Mouse (Mus musculus) lung, embryonic 16.5 days (tissue): ENCODE results near the gene Zfp467. TPM values are rescaled to one million over a fixed set of nuclear protein-coding genes. Genes with fewer than 3 reads are reported as not detected.

ENCODE experiments used
- ATAC-seq: fragments of 200-750 bp; cut with Nextera tagmentation; 2 replicates; pipeline ENCODE4 v1.8.0; 2017; ENCODE audit warnings: low read depth, mild to moderate bottlenecking, moderate library complexity
- H3K27ac ChIP-seq: fragments of 300-500 bp; sonication (generic); 2 replicates; pipeline ENCODE4 v1.5.1; 2014; ENCODE audit warnings: mild to moderate bottlenecking, control low read depth, low read length
- H3K27me3 ChIP-seq: fragments of 300-500 bp; sonication (generic); 2 replicates; pipeline ENCODE4 v1.6.1; 2014; ENCODE audit warnings: low read depth, low read length, mixed read lengths; ENCODE audit not compliant: control insufficient read depth, insufficient read depth
- H3K36me3 ChIP-seq: fragments of 300-500 bp; sonication (generic); 2 replicates; pipeline ENCODE4 v1.6.1; 2014; ENCODE audit warnings: low read length; ENCODE audit not compliant: control insufficient read depth, insufficient read depth
- H3K4me1 ChIP-seq: fragments of 300-500 bp; sonication (generic); replicated peaks from 2 replicates; pipeline ENCODE4 v1.6.1; 2014; ENCODE audit warnings: low read length, mixed read lengths; ENCODE audit not compliant: control insufficient read depth, insufficient read depth
- H3K4me2 ChIP-seq: fragments of 300-500 bp; sonication (generic); 2 replicates; pipeline ENCODE4 v1.6.1; 2014; ENCODE audit warnings: low read depth, low read length, control low read depth
- H3K4me3 ChIP-seq: fragments of 300-500 bp; sonication (generic); 2 replicates; pipeline ENCODE4 v1.5.1; 2014; ENCODE audit warnings: mild to moderate bottlenecking, low read length, control low read depth
- H3K9ac ChIP-seq: fragments of 300-500 bp; sonication (generic); 2 replicates; pipeline ENCODE4 v1.6.1; 2014; ENCODE audit warnings: low read length, control low read depth
- H3K9me3 ChIP-seq: fragments of 300-500 bp; sonication (generic); 2 replicates; pipeline ENCODE4 v1.6.1; 2016; ENCODE audit warnings: low read length; ENCODE audit not compliant: control insufficient read depth
- WGBS: fragments of 180-500 bp; shearing (Covaris S2); extraction: QIAGEN DNeasy Blood & Tissue Kit; methylation state at CpG from one replicate; pipeline ENCODE4 v1.1.7; 2014; 5-methylcytosine and 5-hydroxymethylcytosine counted together
- polyA plus RNA-seq: library from polyadenylated mRNA; unstranded; fragments of >200 nt; fragmentation: Nextera tagmentation; extraction: Ambion mirVana; gene quantifications from 2 replicates; pipeline ENCODE4 v1.2.1, GENCODE M21; 2015

Zfp467 gene
- polyA plus RNA-seq, 1 experiment from 2014 or later, result 21.0 TPM

DNA sequence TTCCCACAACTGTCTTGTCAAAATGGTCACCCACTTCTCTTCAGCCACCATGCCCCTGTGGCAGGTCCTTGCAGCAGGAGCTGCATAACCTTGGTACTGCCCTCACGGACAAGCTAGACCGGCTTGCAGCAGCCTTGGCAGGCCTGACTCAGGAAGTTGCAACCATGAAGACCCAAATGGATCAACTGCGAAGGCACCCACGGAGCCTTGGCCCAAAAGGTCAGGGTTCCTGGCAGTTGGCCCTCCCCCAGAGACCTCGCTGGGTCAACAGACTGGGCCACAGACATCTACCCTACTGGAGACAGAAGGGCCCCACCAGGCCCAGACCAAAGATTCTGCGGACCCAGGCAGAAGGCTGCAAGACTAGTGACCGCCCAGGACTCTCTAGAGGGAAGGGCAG is 30.0 kb downstream of the Zfp467 start:
- no peak for ATAC-seq
- H3K36me3 ChIP-seq, result peaks cover 37% of the 10 kb centered on the region

DNA sequence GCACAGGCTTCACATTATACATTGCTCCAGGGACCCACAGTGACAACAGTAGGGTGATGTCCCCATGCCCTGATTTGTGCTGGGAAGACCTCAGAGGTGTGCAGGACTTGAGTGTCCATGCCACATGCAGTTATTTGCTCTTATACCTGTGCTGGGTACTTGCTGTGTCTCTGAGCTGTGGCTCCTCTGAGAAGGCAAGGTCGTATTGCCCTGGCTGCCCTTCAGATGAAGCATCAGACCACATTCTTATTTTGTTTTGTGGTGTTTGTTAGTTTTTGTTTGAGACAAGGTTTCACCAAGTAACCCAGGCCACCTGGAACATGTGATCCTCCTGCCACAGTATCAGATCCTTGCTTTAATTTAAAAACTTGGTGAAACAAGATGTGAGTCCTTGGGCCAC is 30.7 kb downstream of the Zfp467 start:
- H3K4me3 ChIP-seq, result no peak overlapping the region
- no peak overlapping the region for H3K9ac ChIP-seq
- peaks cover 44% of the 10 kb centered on the region for H3K36me3 ChIP-seq
- H3K27ac ChIP-seq, result no peak overlapping the region
- H3K4me1 ChIP-seq, result no peaks in the 10 kb centered on the region
- no peaks in the 10 kb centered on the region for H3K27me3 ChIP-seq
- no peak overlapping the region for H3K4me2 ChIP-seq
- H3K9me3 ChIP-seq, result no peaks in the 10 kb centered on the region
- 93% methylated on average over 1 of the region's 1 CpGs for WGBS
- no peak for ATAC-seq

More for the DNA sequence above, 30.0 kb downstream of the Zfp467 start:
- H3K4me3 ChIP-seq, result no peak overlapping the region
- no peak overlapping the region for H3K4me2 ChIP-seq
- no peak overlapping the region for H3K9ac ChIP-seq
- H3K9me3 ChIP-seq, result no peaks in the 10 kb centered on the region
- 0 out of 2 replicates have a peak, but pooled peaks cover under 1% of the 10 kb centered on the region for H3K4me1 ChIP-seq
- 90% methylated on average over 7 of the region's 7 CpGs for WGBS
- no peaks in the 10 kb centered on the region for H3K27me3 ChIP-seq
- H3K27ac ChIP-seq, result no peak overlapping the region

DNA sequence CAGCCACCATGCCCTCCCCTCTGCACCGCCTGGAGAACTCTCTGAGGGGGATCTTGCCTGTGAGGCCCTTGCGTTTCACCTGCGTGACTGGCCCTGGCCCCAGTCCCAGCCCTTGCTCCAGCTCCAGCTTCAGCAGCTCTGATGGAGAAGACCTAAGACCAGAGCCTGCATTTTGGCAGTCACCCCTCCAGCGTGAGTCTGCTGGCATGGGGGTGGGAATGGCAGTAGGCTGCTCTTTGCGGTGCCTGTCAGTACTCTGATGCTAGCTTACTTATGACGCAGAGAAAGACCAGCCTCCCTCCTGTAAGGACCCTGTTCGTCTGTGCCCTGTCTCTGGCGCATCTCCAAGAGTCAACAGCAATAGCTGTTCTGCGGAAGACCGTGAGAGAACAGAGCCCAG is 32.5 kb downstream of the Zfp467 start:
- Histone ChIP-seq H3K9me3 (no peaks in the 10 kb centered on the region), H3K9ac (no peak overlapping the region), H3K27me3 (no peaks in the 10 kb centered on the region), H3K27ac (no peak overlapping the region), H3K36me3 (peaks cover 57% of the 10 kb centered on the region), H3K4me1 (no peaks in the 10 kb centered on the region), H3K4me2 (no peak overlapping the region), H3K4me3 (no peak overlapping the region)
- WGBS, result 80% methylated on average over 10 of the region's 10 CpGs
- no peak for ATAC-seq

DNA sequence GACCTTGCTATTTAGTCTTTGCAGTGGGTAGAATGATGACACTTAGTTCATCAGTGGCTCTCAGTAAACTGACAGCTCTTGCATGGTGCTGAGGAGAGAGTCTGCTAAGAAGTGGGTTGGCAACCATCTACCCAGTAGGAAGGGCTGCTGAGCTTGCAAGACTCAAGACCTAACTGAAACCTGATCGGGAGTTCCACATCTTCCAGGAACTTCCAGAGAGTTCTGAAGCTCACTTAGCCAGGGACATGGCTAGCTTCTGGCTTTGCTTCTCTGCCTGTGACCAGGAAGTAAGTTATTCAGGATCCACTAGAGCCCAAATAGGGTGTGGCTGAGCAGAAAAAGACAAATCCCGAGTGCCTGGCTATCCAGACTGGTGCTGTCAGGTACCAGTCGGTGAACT is 33.0 kb downstream of the Zfp467 start:
- Histone ChIP-seq H3K9ac (no peak overlapping the region), H3K4me3 (no peak overlapping the region), H3K4me1 (no peaks in the 10 kb centered on the region), H3K4me2 (no peak overlapping the region), H3K27ac (no peak overlapping the region), H3K9me3 (no peaks in the 10 kb centered on the region), H3K36me3 (peaks cover 59% of the 10 kb centered on the region), H3K27me3 (no peaks in the 10 kb centered on the region)
- no peak for ATAC-seq
- 80% methylated on average over 3 of the region's 3 CpGs for WGBS

DNA sequence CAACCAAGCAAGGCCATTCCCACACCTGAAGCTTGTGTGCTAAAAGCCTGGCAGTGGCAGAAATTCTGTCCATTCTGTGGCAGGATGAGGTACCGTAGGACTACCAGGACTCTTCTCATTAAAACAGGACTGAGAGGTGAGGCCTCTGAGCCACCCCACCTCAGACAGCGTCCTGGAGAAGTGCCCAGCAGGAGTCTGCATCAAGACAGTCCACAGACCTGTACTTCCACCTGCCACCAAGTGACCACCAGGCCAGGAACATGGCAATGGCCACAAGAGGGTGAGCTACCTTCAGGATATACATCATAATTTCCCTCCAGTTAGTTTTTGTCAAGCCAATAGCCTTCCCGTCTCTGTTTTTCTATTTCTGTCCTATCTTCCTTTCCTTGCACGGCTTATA is 33.5 kb downstream of the Zfp467 start:
- no peak overlapping the region for H3K4me2 ChIP-seq
- no peaks in the 10 kb centered on the region for H3K4me1 ChIP-seq
- WGBS, result 83% methylated on average over 4 of the region's 4 CpGs
- no peak overlapping the region for H3K4me3 ChIP-seq
- peaks cover 59% of the 10 kb centered on the region for H3K36me3 ChIP-seq
- no peaks in the 10 kb centered on the region for H3K9me3 ChIP-seq
- no peak overlapping the region for H3K27ac ChIP-seq
- ATAC-seq, result no peak
- no peaks in the 10 kb centered on the region for H3K27me3 ChIP-seq
- no peak overlapping the region for H3K9ac ChIP-seq

DNA sequence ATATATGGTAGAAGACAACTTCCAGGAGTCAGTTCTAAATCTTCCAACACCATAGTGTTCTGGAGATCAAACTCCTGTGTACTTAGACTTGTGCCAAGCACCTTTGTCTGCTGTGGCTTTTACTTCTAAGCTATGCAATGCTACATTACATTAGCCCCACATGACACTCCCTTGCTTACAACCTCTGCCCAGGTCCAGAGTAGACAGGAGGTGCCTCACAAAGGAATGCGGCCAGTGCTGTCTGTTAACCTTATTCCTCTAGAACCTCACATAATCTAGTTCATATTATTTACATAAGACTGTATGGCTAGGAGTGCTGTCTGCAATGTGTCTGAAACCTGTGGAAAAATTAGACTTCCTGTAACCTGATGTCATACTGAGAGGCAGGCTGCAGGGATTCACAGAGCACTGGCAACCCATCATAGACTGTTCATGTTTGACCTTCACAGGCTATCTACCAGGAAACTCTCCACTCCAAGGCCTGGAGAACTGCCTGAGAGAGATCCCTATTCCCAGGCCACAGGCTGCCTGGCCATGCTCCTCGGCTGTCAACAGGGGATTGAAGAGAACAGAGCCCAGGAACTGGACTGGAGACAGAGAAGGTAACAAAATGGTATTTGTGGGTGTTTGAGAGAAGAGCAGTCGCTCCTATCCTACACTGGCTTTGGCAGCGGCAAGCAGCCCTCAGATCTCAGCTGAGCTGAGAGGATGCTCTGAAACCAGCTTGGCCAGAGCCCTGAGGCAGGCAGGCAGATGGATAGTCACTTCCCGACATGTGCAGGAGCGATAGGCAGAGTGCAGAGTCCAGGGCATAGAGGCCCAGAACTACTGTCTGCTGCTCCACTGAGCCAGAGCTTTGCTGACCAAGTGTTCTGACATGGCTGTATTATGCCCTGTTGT is 34.2 kb downstream of the Zfp467 start:
- H3K27ac ChIP-seq, result no peak overlapping the region
- H3K27me3 ChIP-seq, result no peaks in the 10 kb centered on the region
- H3K9me3 ChIP-seq, result no peaks in the 10 kb centered on the region
- WGBS, result 92% methylated on average over 6 of the region's 6 CpGs
- H3K4me3 ChIP-seq, result no peak overlapping the region
- peaks cover 56% of the 10 kb centered on the region for H3K36me3 ChIP-seq
- no peak for ATAC-seq
- H3K4me1 ChIP-seq, result no peaks in the 10 kb centered on the region
- H3K4me2 ChIP-seq, result no peak overlapping the region
- H3K9ac ChIP-seq, result no peak overlapping the region

DNA sequence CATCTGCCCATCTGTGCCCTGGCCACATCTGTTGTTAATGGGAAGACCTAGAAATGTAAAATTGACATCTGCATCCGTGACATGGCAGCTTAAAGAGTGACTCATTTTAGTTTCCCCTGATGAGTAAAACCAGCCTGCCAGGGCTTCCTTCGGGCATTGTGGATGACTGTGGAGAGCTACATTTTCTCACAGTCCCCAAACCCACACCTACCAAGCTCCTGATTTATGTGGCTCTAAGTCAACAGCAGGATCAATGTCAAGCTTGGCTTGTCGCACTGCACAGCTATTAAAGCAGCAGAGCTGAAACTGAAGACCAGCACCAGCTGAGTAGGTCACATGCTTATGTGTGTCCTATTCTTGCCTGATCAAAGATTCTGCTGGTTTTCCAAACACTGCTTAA is 35.1 kb downstream of the Zfp467 start:
- ATAC-seq, result no peak
- WGBS, result 87% methylated on average over 3 of the region's 3 CpGs
- H3K4me3 ChIP-seq, result no peak overlapping the region
- no peak overlapping the region for H3K4me2 ChIP-seq
- H3K27ac ChIP-seq, result no peak overlapping the region
- peaks cover 57% of the 10 kb centered on the region for H3K36me3 ChIP-seq
- no peak overlapping the region for H3K9ac ChIP-seq
- no peaks in the 10 kb centered on the region for H3K9me3 ChIP-seq
- no peaks in the 10 kb centered on the region for H3K4me1 ChIP-seq
- H3K27me3 ChIP-seq, result no peaks in the 10 kb centered on the region

DNA sequence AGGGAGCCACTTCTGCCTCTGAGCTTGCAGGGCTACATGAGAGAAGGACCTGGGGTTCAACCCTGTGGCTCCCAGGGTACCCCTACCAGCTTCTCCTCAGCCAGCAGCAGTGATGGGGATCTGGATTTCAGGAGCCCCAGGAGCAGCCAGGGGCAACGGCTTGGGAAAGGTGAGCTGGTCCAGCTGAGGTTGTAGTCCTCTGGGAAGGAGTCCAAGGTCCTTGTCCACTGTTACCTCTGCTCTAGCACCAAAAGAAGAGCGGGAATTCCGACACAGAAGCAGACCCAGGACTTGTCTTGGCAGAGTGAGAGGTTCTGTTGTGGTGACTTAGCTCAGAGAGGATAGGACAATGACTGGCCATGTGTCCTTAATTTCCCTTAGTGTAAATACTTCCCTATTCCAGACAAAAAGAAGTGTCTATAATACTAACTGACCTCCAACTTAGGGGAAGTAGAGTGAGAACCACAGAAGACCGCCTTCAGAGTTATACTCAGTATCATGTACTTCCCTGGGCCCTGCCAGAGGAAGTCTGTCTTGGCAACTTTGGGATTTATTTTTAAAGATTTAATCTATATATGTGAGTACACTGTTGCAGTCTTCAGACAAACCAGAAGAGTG is 35.8 kb downstream of the Zfp467 start:
- ATAC-seq, result no peak
- Histone ChIP-seq H3K9ac (no peak overlapping the region), H3K4me3 (no peak overlapping the region), H3K4me2 (no peak overlapping the region), H3K27ac (no peak overlapping the region), H3K4me1 (no peaks in the 10 kb centered on the region), H3K36me3 (peaks cover 61% of the 10 kb centered on the region), H3K27me3 (no peaks in the 10 kb centered on the region), H3K9me3 (no peaks in the 10 kb centered on the region)
- WGBS, result 90% methylated on average over 4 of the region's 4 CpGs

DNA sequence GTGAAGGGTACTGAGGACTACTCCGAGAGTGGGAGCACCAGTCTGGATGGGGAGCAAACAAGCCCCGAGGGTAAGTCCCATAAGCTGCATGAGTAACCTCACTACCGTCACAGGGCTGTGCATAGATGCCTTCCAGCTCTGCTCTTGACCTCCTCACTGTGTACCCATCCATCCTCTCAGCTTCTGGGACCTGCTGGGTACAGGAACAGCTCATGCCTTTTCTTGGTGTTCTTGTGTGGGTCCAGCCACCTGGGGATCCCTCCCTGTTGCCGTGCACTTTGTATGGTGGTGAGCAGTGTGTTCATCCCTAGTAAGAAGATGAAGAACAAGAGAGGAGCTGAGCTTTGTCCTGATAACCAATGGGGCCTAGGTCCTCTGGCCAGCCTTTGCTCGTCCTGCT is 41.6 kb downstream of the Zfp467 start:
- WGBS, result 88% methylated on average over 5 of the region's 5 CpGs
- Histone ChIP-seq H3K27me3 (no peaks in the 10 kb centered on the region), H3K36me3 (peaks cover 29% of the 10 kb centered on the region), H3K27ac (no peak overlapping the region), H3K9me3 (no peaks in the 10 kb centered on the region), H3K9ac (no peak overlapping the region), H3K4me1 (no peaks in the 10 kb centered on the region), H3K4me2 (no peak overlapping the region), H3K4me3 (no peak overlapping the region)
- no peak for ATAC-seq
